Mouse (Mus musculus) heart, adult 9 months (tissue): ENCODE results near the gene Gas8.
"Not testable (repeated sequence)": the region's sequence is repeated elsewhere in the genome, so short reads cannot be mapped to it uniquely, and the experiment has no call there.

Source experiments
- DNase-seq, 2 experiments: peaks; one replicate each; pipeline ENCODE4 v3.0.0; 2022; ENCODE audit warnings: low spot score in 2 of 2

Gene Gas8

GRCm38 (mm10) chr8:123514781-123515539 lies 3.7 kb upstream of the Gas8 start, which contains the start of gene Dbndd1:
Gene Dbndd1 (minus strand): TSS chr8:123515463.
- peak in 1 of 2 experiments; percentile 9 for DNase-seq

GRCm38 (mm10) chr8:123515540-123515897 lies 3.1 kb upstream of the Gas8 start:
- DNase-seq: no peak

GRCm38 (mm10) chr8:123516596-123516995 lies 2.0 kb upstream of the Gas8 start:
- DNase-seq: no peak

GRCm38 (mm10) chr8:123518172-123518571 lies 462 bp upstream of the Gas8 start:
- no peak for DNase-seq

- not testable (repeated sequence) for DNase-seq
Measured at GRCm38 (mm10) chr8:123520048-123520447, 1.4 kb downstream of the Gas8 start.

GRCm38 (mm10) chr8:123527720-123528489 lies 9.3 kb downstream of the Gas8 start:
- no peak for DNase-seq

GRCm38 (mm10) chr8:123536242-123536989 lies 17.8 kb downstream of the Gas8 start:
- DNase-seq: no peak

GRCm38 (mm10) chr8:123536990-123537380 lies 18.4 kb downstream of the Gas8 start:
- DNase-seq: no peak

- peak; percentile 23 to 37 for DNase-seq
Measured at GRCm38 (mm10) chr8:123537641-123538040, 19.0 kb downstream of the Gas8 start.

- DNase-seq: not testable (repeated sequence)
Measured at GRCm38 (mm10) chr8:123564221-123564620, 45.6 kb downstream of the Gas8 start.

- peak in 1 of 2 experiments; percentile 0 for DNase-seq
Measured at GRCm38 (mm10) chr8:123575386-123575785, 56.8 kb downstream of the Gas8 start.
